Mouse (Mus musculus) forebrain, embryonic 12.5 days (tissue): ENCODE measurements at regions not wholly inside any gene's neighbourhood (a gene's known extent, or its start where the extent isn't known, plus 50 kb on each side); places are given as distances from the start of the nearest gene placed in this dataset.

Source experiments
- ATAC-seq: fragments of 200-750 bp; cut with Nextera tagmentation; 2 replicates; pipeline ENCODE4 v1.8.0; 2017; ENCODE audit warnings: moderate TSS enrichment; ENCODE audit not compliant: low FRiP score
- H3K27ac ChIP-seq: fragments of 300-500 bp; sonication (generic); 2 replicates; pipeline ENCODE4 v1.5.1; 2016; ENCODE audit warnings: mild to moderate bottlenecking
- H3K27me3 ChIP-seq: fragments of 300-500 bp; sonication (generic); 2 replicates; pipeline ENCODE4 v1.6.1; 2016; ENCODE audit warnings: mild to moderate bottlenecking
- H3K36me3 ChIP-seq: fragments of 300-500 bp; sonication (generic); replicated peaks from 2 replicates; pipeline ENCODE4 v1.6.1; 2016; ENCODE audit warnings: mild to moderate bottlenecking
- H3K4me1 ChIP-seq: fragments of 300-500 bp; sonication (generic); 2 replicates; pipeline ENCODE4 v1.6.1; 2016
- H3K4me2 ChIP-seq: fragments of 300-500 bp; sonication (generic); 2 replicates; pipeline ENCODE4 v1.6.1; 2016; ENCODE audit warnings: mild to moderate bottlenecking, moderate library complexity
- H3K4me3 ChIP-seq: fragments of 300-500 bp; sonication (generic); replicated peaks from 2 replicates; pipeline ENCODE4 v1.5.1; 2016; ENCODE audit warnings: mild to moderate bottlenecking
- H3K9ac ChIP-seq: fragments of 300-500 bp; sonication (generic); 2 replicates; pipeline ENCODE4 v1.6.1; 2016; ENCODE audit warnings: mild to moderate bottlenecking
- H3K9me3 ChIP-seq: fragments of 300-500 bp; sonication (generic); 2 replicates; pipeline ENCODE4 v1.6.1; 2016
- WGBS: fragments of 180-500 bp; shearing (Covaris S2); methylation state at CpG from one replicate; pipeline ENCODE4 v1.1.7; 2016; 5-methylcytosine and 5-hydroxymethylcytosine counted together

DNA sequence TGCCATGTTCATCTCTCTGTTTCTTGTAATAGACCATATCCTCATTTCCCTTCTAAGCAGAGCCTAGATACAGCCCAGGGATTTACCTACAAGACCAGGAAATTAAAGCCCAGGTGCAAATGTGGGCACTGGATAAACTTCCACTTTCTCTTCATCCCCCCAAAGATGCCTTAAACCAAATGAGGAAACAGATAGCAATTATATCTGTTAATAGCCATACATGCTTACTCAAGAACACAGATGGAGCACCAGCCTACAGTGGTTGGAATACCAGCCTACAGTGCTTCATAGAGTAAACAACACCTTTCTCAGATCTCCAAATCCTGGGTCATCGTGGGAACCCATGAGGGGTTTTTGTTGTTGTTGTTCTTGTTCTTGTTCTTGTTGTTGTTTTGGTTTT lies 141.5 kb downstream of the Dhx15 start:
- H3K36me3 ChIP-seq: no peaks in the 10 kb centered on the region
- H3K4me1 ChIP-seq: no peaks in the 10 kb centered on the region; the same call in 1 of the 2 replicates
- no peak overlapping the region for H3K9ac ChIP-seq
- no peak overlapping the region for H3K4me2 ChIP-seq
- H3K4me3 ChIP-seq: no peak overlapping the region
- no peaks in the 10 kb centered on the region for H3K9me3 ChIP-seq
- H3K27ac ChIP-seq: no peak overlapping the region
- 89% methylated on average over 1 of the region's 1 CpGs for WGBS
- no peaks in the 10 kb centered on the region for H3K27me3 ChIP-seq
- no peak for ATAC-seq

DNA sequence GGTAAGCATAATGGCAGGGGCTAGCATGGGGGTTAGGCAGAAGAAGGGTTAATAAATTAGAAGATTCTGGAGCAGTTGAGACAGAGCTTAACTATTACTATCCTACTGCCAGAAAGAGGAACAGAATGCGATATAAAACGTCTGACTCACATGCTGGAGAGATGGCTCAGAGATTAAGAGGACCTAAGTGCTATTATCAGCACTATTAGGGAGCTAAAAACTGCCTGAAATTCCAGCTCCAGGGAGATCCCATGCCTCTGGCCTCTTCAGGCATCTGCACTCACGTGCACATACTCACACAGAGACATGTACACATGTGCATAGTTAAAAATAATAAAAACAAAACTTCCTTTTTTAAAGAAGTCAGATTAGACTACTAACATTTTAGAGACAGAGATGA lies 143.6 kb downstream of the Dhx15 start:
- Histone ChIP-seq H3K27me3 (no peaks in the 10 kb centered on the region), H3K4me1 (no peaks in the 10 kb centered on the region; the same call in 1 of the 2 replicates)

DNA sequence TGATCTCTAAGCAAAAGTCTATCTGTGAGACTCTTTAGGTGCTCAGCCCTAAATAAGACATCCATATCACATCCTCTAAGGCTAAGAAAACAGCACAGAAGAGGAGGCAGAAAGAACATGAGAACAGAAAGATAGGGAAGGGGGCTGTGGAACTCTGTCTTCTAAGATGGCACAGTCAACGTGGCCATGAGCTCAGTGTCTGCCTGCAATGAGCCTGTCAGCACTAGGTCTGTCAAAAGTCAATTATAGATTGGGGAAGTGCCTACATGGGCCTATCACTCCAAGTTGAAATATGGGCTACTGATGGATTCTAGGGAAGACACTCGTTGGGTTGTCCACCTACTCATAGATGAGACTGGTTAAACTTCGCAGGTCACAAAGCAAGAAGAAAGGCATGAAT lies 146.2 kb downstream of the Dhx15 start:
- Histone ChIP-seq H3K9ac (no peak overlapping the region), H3K36me3 (no peaks in the 10 kb centered on the region), H3K4me2 (no peak overlapping the region), H3K4me3 (no peak overlapping the region), H3K27ac (no peak overlapping the region), H3K9me3 (no peaks in the 10 kb centered on the region), H3K27me3 (no peaks in the 10 kb centered on the region), H3K4me1 (no peaks in the 10 kb centered on the region)
- ATAC-seq: no peak
- 90% methylated on average over 3 of the region's 3 CpGs for WGBS

More for the DNA sequence above, 143.6 kb downstream of the Dhx15 start:
- 84% methylated on average over 3 of the region's 3 CpGs for WGBS
- Histone ChIP-seq H3K36me3 (no peaks in the 10 kb centered on the region), H3K9ac (no peak overlapping the region), H3K9me3 (no peaks in the 10 kb centered on the region), H3K27ac (no peak overlapping the region), H3K4me2 (no peak overlapping the region), H3K4me3 (no peak overlapping the region)
- ATAC-seq: no peak

DNA sequence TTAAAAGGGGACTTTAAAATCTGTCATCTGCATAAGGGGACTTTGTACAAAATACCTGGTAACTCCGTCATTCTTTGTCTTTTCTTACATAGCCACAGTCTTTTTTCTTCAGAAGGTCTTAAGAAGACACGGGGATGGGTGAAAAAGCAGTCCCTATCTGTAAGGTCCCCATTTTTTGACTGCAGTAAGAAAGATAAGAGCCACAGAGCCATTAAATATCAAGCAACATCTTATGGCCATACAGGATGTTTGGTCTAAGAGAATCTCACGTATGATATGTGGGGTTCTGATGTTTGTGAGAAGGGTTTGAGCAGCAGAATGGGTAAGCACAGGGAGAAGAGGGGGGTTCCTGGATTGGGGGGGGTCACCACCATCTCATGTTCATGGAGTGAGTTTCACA lies 148.9 kb downstream of the Dhx15 start:
- Histone ChIP-seq H3K27me3 (no peaks in the 10 kb centered on the region), H3K4me3 (no peak overlapping the region), H3K36me3 (no peaks in the 10 kb centered on the region), H3K9ac (no peak overlapping the region), H3K4me2 (no peak overlapping the region), H3K9me3 (no peaks in the 10 kb centered on the region), H3K4me1 (no peaks in the 10 kb centered on the region), H3K27ac (no peak overlapping the region)
- WGBS: 90% methylated on average over 3 of the region's 3 CpGs
- ATAC-seq: no peak

DNA sequence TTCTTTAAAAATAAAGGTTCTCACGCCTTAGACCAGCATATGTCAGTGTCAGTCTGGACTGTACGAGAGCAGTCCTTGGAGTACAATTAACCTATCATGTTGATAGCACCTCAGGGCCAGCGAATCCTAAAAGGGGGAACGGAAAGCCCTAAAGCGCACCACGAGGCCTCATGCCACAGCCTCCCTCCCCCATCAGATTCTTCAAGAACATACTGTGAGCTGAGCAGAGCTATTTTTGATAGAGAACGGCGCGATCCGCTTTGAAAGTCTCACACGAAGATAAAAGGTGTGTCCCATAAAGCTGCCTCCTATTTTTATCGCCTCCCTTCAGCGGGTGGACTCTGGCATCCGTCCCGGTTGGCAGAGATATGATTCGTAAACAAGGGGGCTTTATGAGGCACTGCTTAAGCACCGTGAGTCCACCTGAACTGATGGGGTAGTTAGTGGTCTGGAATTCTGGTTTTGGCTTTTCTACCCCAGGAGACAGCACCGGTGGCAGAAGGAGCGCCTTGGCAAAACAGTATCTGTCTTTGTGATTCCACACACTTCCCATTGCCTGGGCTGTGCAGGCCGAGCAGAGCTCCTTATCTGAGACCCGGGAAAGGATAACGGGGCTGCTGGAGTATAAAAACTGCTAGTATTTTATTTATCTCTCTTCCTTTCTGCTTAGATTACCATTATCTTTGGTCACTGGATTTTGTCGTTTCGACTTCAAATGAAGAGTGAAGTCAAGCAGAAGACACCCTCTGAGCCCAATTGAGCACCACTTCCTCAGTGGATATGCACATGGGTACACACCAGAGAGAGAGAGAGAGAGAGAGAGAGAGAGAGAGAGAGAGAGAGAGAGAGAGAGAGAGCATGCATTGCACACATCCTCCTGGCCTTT lies 149.6 kb downstream of the Dhx15 start:
- WGBS: 82% methylated on average over 24 of the region's 24 CpGs
- Histone ChIP-seq H3K27ac (no peak overlapping the region), H3K9me3 (no peaks in the 10 kb centered on the region), H3K27me3 (no peaks in the 10 kb centered on the region), H3K36me3 (no peaks in the 10 kb centered on the region), H3K4me3 (no peak overlapping the region), H3K4me1 (no peaks in the 10 kb centered on the region), H3K9ac (no peak overlapping the region), H3K4me2 (no peak overlapping the region)
- ATAC-seq: no peak

DNA sequence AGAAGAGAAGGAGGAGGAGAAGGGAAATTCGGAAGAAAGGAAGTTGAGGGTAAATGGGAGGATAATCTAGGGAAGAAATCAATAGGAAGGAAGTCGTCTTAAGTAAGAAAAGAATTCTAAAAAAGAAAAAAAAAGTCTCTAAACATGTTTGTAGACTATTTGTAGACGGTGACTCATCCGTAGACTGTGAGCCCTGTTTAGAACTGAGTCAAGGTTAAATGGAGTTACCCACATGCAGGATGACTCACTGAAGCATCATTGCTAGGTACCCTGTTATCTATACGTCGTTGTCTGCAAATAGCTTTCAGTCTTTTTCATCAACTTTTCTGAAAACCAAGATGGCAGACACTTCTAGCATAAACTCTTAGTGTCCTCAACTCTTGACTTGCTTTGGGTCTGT lies 155.0 kb downstream of the Dhx15 start:
- no peaks in the 10 kb centered on the region for H3K27me3 ChIP-seq
- H3K36me3 ChIP-seq: no peaks in the 10 kb centered on the region
- 84% methylated on average over 6 of the region's 6 CpGs for WGBS
- H3K4me2 ChIP-seq: no peak overlapping the region
- H3K4me1 ChIP-seq: no peaks in the 10 kb centered on the region
- no peaks in the 10 kb centered on the region for H3K9me3 ChIP-seq
- H3K27ac ChIP-seq: no peak overlapping the region
- no peak overlapping the region for H3K9ac ChIP-seq
- ATAC-seq: no peak
- no peak overlapping the region for H3K4me3 ChIP-seq

DNA sequence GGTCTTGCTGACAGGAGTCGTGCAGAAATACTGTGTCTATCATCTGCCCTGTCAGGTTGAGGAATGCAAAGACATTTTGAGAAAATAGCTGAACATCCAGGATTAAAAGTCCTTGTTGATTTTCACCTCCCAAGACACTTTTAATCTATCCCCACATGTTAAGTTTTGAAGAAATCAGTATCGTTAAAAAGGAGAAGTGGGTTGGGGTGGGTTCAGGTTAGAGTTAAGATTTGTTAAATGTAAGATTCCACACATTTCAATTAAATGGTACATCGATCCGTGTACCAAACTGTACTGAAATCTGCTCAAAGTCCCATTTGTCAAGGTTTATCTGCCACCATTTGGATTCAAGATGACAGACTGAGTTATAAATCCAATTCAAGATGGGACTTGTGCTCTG lies 162.8 kb downstream of the Dhx15 start:
- Histone ChIP-seq H3K4me3 (no peak overlapping the region), H3K27me3 (no peaks in the 10 kb centered on the region), H3K27ac (no peak overlapping the region), H3K4me1 (no peaks in the 10 kb centered on the region), H3K9ac (no peak overlapping the region), H3K4me2 (no peak overlapping the region), H3K36me3 (no peaks in the 10 kb centered on the region), H3K9me3 (no peaks in the 10 kb centered on the region)
- 87% methylated on average over 4 of the region's 4 CpGs for WGBS
- no peak for ATAC-seq

DNA sequence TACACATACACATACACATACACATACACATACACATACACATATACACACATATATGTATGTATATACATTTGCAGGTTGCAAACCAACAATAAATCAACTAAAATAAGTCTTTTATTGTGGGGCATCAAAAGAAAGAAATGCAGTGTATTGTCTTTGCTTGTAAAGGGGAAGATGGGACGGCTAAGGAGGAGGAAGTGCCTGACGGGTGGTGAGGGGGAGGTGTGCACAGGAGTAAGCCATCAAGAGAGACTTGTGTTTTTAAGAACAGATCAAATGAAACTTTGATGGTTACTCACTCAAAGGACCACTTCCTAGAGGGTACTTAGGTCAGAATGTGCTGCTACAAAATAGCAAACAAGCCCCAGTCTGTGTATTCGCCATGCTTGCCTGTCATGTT lies 164.2 kb downstream of the Dhx15 start:
- Histone ChIP-seq H3K4me2 (no peak overlapping the region), H3K9ac (no peak overlapping the region), H3K4me1 (no peaks in the 10 kb centered on the region), H3K9me3 (no peaks in the 10 kb centered on the region), H3K4me3 (no peak overlapping the region), H3K27ac (no peak overlapping the region), H3K27me3 (no peaks in the 10 kb centered on the region), H3K36me3 (no peaks in the 10 kb centered on the region)
- WGBS: 70% methylated on average over 3 of the region's 3 CpGs
- ATAC-seq: no peak

DNA sequence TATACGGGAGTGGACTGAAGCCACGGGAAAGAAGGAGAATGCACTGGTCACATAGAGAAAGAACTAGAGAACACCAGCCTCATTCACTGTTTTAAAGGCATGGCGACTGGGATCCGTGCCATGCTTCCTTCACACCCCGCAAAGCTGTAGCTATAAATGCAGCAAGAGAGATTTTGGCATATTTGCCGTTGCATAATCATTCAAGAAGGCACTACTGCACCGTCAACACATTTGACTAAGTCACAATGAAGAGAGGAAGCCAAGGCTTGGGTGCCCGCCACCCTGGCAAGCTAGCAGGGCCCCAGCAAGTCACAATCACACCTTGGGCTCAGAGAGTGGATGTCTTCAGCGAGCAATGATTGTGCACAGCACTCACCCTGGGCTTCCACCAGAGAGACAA lies 167.1 kb downstream of the Dhx15 start:
- ATAC-seq: no peak
- H3K36me3 ChIP-seq: no peaks in the 10 kb centered on the region

DNA sequence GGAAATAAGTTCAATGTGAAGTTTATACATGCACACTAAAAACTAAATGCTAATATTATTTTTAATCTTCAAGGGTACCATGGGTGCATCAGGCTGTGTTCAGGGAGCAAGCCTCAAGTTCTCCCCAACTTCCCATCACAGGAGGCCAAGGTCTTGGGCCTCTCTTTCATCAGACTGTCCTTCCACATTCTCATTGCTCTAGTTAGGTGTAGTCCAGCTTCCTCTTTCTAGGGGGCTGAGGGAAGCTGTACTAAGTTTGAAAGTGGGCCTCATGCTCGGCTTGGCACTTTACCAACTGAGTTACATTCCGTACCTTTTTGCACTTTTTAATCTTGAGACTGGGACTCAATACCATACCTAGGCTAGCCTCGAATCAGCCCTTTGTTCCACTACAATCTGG lies 173.3 kb downstream of the Dhx15 start:
- Histone ChIP-seq H3K27me3 (no peaks in the 10 kb centered on the region), H3K9ac (no peak overlapping the region), H3K4me3 (no peak overlapping the region), H3K36me3 (no peaks in the 10 kb centered on the region), H3K27ac (no peak overlapping the region), H3K4me1 (no peaks in the 10 kb centered on the region), H3K4me2 (no peak overlapping the region), H3K9me3 (no peaks in the 10 kb centered on the region)
- ATAC-seq: no peak
- 81% methylated on average over 3 of the region's 3 CpGs for WGBS

More for the DNA sequence above, 167.1 kb downstream of the Dhx15 start:
- WGBS: 86% methylated on average over 9 of the region's 9 CpGs
- Histone ChIP-seq H3K9me3 (no peaks in the 10 kb centered on the region), H3K4me2 (no peak overlapping the region), H3K9ac (no peak overlapping the region), H3K4me1 (no peaks in the 10 kb centered on the region), H3K27me3 (no peaks in the 10 kb centered on the region), H3K27ac (no peak overlapping the region), H3K4me3 (no peak overlapping the region)

DNA sequence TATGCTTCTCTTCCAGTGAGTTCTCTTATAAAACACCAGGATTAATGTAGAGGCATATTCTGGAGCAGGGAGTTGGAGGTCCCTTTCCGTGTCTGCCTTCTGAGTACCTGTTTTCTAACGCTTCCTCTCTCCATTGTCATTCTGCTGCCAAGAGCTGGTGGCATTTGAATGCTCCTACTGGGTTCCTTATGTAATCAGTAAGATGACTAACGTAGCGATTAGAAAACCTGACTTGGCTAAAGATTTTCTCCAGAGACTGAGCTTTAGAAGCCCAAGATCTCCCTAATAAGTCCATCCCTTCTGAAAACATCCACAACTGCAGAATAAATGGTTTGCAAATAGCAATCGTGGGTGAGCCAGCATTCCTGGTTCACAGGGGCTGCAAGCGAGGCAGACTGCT lies 174.5 kb downstream of the Dhx15 start:
- Histone ChIP-seq H3K9me3 (no peaks in the 10 kb centered on the region), H3K4me2 (no peak overlapping the region), H3K4me3 (no peak overlapping the region), H3K36me3 (no peaks in the 10 kb centered on the region), H3K4me1 (no peaks in the 10 kb centered on the region), H3K27me3 (no peaks in the 10 kb centered on the region), H3K27ac (no peak overlapping the region), H3K9ac (no peak overlapping the region)
- 38% methylated on average over 6 of the region's 6 CpGs for WGBS
- no peak for ATAC-seq

DNA sequence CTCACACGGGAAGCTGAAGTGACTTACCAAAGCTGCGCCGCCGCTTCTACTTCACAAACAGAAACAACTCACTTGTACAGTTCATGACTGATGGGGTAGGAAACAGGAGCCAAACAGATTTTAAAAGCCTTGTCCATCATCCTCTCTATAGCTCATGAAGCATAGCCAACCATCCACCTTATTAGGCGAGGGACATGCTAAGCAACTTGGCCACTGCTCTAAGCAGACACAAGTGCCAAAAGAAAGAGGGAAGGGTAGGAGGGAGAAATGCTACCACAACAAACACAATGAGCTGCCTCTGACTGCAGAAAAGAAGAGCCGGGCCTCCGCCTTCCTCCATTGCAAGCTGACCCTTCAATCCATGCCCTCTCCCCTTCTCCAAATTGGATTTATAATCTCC lies 179.9 kb downstream of the Dhx15 start:
- no peak overlapping the region for H3K27ac ChIP-seq
- H3K4me3 ChIP-seq: no peak overlapping the region
- H3K4me2 ChIP-seq: no peak overlapping the region
- no peaks in the 10 kb centered on the region for H3K4me1 ChIP-seq
- ATAC-seq: no peak
- WGBS: 82% methylated on average over 7 of the region's 7 CpGs
- no peaks in the 10 kb centered on the region for H3K36me3 ChIP-seq
- no peak overlapping the region for H3K9ac ChIP-seq
- no peaks in the 10 kb centered on the region for H3K9me3 ChIP-seq
- no peaks in the 10 kb centered on the region for H3K27me3 ChIP-seq

DNA sequence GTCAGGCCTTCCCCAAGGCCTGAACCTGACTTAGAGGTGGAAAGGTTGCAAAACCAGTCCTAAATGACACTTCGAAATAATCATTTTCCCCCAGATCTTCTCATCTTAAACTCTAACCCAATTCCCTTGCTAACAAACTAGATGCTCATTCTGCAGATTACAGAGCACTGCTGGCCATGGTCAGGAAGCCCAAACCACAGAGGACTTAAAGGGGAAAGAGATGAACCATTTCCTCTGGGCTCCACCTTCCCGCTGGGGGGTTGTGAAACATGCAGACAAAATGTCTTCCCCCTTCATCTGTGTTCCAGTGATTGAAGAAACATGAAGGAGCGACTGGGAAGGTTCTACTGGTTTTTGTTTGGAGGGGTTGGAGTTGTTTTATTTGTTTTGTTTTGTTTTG lies 181.4 kb downstream of the Dhx15 start:
- H3K27ac ChIP-seq: no peak overlapping the region
- no peak for ATAC-seq
- 90% methylated on average over 3 of the region's 3 CpGs for WGBS
- no peaks in the 10 kb centered on the region for H3K9me3 ChIP-seq
- no peaks in the 10 kb centered on the region for H3K36me3 ChIP-seq
- H3K4me2 ChIP-seq: no peak overlapping the region
- H3K4me3 ChIP-seq: no peak overlapping the region
- H3K9ac ChIP-seq: no peak overlapping the region
- H3K4me1 ChIP-seq: no peaks in the 10 kb centered on the region
- H3K27me3 ChIP-seq: no peaks in the 10 kb centered on the region
